Mouse (Mus musculus): ENCODE data around the gene Fignl1.

- TF ChIP-seq TAL1 (IDR thresholded peaks at IDR 0.05; ENCODE audit: low read length) (no peak), GATA1 (IDR thresholded peaks at IDR 0.05; ENCODE audit: low read length) (no peak)
Observed at GRCm38 (mm10) chr11:11835791-11836190, 27.0 kb upstream of the Fignl1 start.

Measured in erythroblast, embryonic 14.5 days (primary cell).